Mouse (Mus musculus): ENCODE data around the gene Ptov1.

DNA sequence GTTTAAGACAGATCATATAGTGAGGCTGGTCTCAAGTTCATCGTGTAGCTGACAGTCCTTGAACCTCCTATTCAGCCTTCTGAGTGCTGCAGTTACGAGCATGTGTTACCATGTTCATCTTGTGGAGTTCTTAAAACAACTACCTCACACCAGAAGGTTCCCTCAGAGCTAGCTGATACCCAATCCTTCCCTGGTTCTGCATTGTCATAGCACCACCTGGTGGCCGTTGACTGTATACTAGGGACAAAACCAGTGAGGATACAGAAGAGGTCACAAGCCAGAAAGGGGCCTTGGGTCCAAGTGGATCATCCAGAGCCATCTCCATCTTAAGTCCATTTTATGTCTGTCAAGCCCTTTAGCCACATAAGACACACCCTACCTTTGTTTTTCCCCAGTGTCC lies 44.7 kb downstream of the Ptov1 start:
- no peak for TF ChIP-seq POLR2A (IDR thresholded peaks at IDR 0.05; ENCODE audit: extremely low read depth, insufficient read depth, low read length)
- TF ChIP-seq CTCF (IDR thresholded peaks at IDR 0.05; ENCODE audit: extremely low read depth, insufficient read depth, low read length): peak; percentile 94
